Mouse (Mus musculus) cerebellum, adult 2 months (tissue): ENCODE results near the gene Mst1. TPM values are rescaled to one million over a fixed set of nuclear protein-coding genes. Genes with fewer than 3 reads are reported as not detected.

Experiments
- DNase-seq, 2 experiments: peaks; one replicate each; pipeline ENCODE4 v3.0.0; 2021
- H3K27ac ChIP-seq: fragments of 200-500 bp; 2 replicates; pipeline ENCODE4 v1.5.1; 2012; ENCODE audit warnings: low read length, control low read depth, inconsistent platforms; ENCODE audit not compliant: insufficient read depth
- H3K27me3 ChIP-seq: fragments of 200-500 bp; 2 replicates; pipeline ENCODE4 v1.6.1; 2012; ENCODE audit warnings: inconsistent platforms, mild to moderate bottlenecking, low read length, moderate library complexity; ENCODE audit not compliant: control insufficient read depth, insufficient read depth
- H3K4me1 ChIP-seq: fragments of 200-500 bp; 2 replicates; pipeline ENCODE4 v1.6.1; 2011; ENCODE audit warnings: low read length; ENCODE audit not compliant: control insufficient read depth, insufficient read depth
- H3K4me3 ChIP-seq: fragments of 200-500 bp; replicated peaks from 2 replicates; pipeline ENCODE3; 2011; ENCODE audit warnings: mild to moderate bottlenecking, low read depth, low read length, control low read depth; ENCODE audit not compliant: insufficient read depth
- CTCF ChIP-seq: fragments of 200-500 bp; IDR thresholded peaks from 2 replicates; pipeline ENCODE4 v1.5.1; 2011; ENCODE audit warnings: low read depth, mild to moderate bottlenecking, control low read depth, low read length, moderate library complexity, borderline replicate concordance; ENCODE audit not compliant: insufficient read depth
- POLR2A ChIP-seq: fragments of 200-500 bp; IDR thresholded peaks from 2 replicates; pipeline ENCODE4 v1.6.1; 2011; ENCODE audit warnings: low read length, control low read depth, borderline replicate concordance; ENCODE audit not compliant: insufficient read depth
- WGBS: fragments of 180-500 bp; shearing (Covaris S2); methylation state at CpG from one replicate; pipeline ENCODE4 v1.1.7; 2018; 5-methylcytosine and 5-hydroxymethylcytosine counted together
- polyA plus RNA-seq: library from polyadenylated mRNA; depleted of rRNA; stranded (reverse); fragments of >200 nt; gene quantifications from 2 replicates; pipeline ENCODE4 v1.2.3, GENCODE M21; 2012

Gene Mst1
- polyA plus RNA-seq, 1 experiment = 0.13 TPM

DNA sequence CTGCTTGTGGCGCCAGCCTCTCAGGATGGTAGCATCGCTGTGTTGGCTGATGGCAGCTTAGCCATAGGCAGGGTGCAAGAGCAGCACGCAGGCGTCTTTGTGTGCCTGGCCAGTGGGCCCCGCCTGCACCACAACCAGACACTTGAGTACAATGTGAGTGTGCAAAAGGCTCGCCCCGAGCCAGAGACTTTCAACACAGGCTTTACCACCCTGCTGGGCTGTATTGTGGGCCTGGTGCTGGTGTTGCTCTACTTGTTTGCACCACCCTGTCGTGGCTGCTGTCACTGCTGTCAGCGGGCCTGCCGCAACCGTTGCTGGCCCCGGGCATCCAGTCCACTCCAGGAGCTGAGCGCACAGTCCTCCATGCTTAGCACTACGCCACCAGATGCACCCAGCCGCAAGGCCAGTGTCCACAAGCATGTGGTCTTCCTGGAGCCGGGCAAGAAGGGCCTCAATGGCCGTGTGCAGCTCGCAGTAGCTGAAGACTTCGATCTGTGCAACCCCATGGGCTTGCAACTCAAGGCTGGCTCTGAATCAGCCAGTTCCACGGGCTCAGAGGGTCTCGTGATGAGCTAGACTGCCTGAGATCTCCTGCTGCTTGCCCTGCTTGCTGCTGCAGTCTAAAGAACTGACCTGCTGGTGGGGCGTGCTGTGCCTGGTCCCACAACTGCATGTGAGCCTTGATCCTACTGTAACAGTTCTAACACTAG is 25.8 kb upstream of the Mst1 start:
- H3K27ac ChIP-seq = no peak overlapping the region
- no peak overlapping the region for H3K4me3 ChIP-seq
- peak in 1 of 2 experiments; percentile 36 for DNase-seq
- 80% methylated on average over 22 of the region's 22 CpGs for WGBS
- H3K27me3 ChIP-seq = no peaks in the 10 kb centered on the region
- no peak for TF ChIP-seq POLR2A
- no peak for TF ChIP-seq CTCF
- peaks cover 7% of the 10 kb centered on the region; the same call in 1 of the 2 replicates for H3K4me1 ChIP-seq

DNA sequence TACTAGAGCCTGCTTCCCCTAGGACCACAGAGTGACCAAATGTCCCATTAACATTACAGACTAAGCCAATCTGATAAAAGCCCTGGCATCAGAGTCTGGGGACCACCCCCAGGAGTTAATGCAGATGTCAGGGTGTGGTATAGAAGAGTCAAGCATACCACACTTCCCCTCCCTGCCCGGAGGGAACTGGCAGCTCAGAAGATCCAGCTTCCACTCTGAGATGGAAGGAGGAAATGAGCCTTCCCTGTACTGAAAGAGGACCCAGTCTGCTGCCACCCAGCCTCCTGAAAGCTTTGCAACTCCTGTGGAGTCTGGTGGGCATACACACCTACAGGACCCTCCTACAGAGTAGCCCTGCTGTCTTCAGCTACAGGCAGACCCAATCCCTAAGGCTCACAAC is 25.2 kb upstream of the Mst1 start:
- Histone ChIP-seq H3K4me3 (no peak overlapping the region), H3K4me1 (peaks cover 7% of the 10 kb centered on the region; the same call in 1 of the 2 replicates), H3K27me3 (no peaks in the 10 kb centered on the region), H3K27ac (no peak overlapping the region)
- TF ChIP-seq POLR2A (no peak), CTCF (no peak)
- no peak for DNase-seq
- 80% methylated on average over 1 of the region's 1 CpGs for WGBS

DNA sequence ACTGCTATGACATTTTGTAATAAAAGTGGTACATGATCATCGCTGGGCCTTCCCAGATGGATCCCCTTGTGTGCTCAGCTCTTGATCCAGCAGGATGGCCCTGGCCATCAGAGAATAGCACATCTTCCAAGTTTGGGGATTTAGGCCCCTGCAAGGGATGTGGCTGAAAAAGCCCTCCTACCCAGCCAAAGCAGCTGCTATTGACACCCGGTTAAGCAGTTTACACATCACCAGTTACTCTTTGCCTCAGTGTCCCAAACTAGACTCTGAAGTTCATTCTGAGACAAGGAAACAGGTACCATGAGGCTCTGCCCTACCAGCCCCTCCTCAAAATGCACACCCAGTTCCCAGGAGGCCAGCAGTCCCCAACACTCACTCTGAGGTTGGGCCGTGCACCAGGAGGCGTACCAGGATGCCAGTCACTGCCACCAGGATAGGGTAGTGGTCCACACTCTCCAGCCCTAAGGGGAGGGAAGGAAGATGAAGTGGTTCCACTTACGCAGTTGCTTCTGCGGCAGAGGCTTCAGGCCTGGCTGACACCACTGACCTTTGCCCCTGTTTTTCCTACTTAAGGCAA is 24.5 kb upstream of the Mst1 start:
- Histone ChIP-seq H3K27ac (no peak overlapping the region), H3K4me3 (no peak overlapping the region), H3K27me3 (no peaks in the 10 kb centered on the region), H3K4me1 (peaks cover 7% of the 10 kb centered on the region; the same call in 1 of the 2 replicates)
- no peak for DNase-seq
- no peak for TF ChIP-seq CTCF
- TF ChIP-seq POLR2A = no peak
- 84% methylated on average over 6 of the region's 6 CpGs for WGBS

DNA sequence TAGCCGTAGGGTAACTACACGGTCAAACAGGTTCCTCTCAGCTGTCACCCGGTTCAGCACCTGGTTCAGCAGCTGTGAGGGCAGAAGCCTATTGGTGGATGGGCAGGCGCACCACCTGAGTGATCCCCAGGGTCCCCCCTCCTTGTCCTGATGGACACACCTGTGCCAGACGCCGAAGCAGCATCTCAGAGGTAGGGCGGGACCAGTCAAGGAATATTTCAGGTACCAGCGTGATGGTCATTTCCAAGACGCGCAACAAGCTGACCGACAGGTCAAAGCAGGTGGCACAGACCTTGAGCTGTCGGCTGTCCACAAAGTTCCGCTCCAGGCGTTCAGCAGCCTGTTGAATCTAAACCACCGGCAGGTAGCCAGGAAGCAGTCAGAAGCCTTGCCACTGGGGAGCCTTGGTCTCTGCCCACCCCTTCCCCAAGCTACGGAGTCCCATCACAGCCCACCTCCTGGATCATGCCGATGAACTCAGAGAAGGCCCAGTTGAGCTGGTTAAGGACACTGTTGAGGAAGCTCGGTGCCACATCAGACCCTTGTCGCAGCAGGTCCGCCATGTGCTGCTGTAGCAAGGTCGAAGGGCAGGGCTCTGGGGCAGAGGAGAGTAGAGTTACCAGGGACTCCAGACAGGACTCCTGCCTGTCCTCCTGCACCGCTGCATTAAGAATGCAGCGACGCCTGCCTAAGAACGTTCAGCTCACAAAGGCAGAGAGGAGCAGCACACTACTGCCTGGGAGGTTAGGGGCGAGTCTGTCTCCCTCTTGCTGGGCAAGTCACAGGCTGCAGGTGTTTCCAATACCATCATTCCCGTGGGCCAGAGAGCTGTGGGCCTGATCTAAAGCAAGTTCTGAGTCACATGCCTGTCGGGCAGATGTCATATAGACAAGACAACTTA is 23.6 kb upstream of the Mst1 start:
- TF ChIP-seq CTCF = no peak
- TF ChIP-seq POLR2A = no peak
- Histone ChIP-seq H3K4me3 (no peak overlapping the region), H3K4me1 (peaks cover 7% of the 10 kb centered on the region; the same call in 1 of the 2 replicates), H3K27ac (no peak overlapping the region), H3K27me3 (no peaks in the 10 kb centered on the region)
- WGBS = 75% methylated on average over 28 of the region's 28 CpGs
- DNase-seq = peak in 1 of 2 experiments; percentile 18

DNA sequence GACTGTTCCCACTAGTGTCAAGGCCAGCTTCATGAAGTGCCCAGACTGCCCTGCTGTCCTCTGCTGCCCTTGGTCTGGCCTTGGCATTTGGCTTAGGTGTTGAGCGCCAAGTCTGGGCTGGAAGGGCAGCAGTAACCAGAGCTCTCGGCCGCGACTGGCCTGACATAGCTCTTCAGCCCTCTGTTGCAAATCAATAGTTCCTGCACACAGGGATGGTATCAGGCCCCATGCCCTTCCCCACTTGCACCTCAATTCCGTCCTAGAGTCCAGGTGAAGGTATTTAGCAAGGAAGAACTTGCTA is 23.0 kb upstream of the Mst1 start:
- Histone ChIP-seq H3K4me1 (peaks cover 7% of the 10 kb centered on the region; the same call in 1 of the 2 replicates), H3K27me3 (no peaks in the 10 kb centered on the region), H3K4me3 (no peak overlapping the region), H3K27ac (no peak overlapping the region)
- WGBS = 50% methylated on average over 5 of the region's 5 CpGs
- DNase-seq = peak; percentile 20 to 25
- TF ChIP-seq CTCF = no peak
- no peak for TF ChIP-seq POLR2A

DNA sequence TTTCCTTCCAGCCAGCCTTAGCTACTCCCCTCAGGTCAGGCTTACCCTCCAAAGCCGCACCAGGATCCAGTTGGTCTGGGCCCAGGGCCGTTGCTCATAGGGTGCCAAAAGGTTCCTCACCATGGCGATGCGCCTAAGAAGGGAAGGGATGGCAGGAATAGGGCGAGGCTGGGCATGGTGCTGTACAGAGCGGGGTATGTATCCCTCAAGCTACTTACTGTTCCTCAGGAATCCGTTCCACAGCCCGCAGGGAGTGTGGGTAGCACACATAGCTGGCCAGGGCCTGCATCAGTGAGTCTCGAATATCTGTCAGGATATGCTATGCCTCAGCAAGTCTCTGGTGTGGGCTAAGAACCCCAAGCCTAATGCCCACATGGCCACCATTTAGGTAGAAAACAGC is 21.9 kb upstream of the Mst1 start:
- DNase-seq = no peak
- no peak for TF ChIP-seq CTCF
- TF ChIP-seq POLR2A = no peak
- 86% methylated on average over 9 of the region's 9 CpGs for WGBS
- Histone ChIP-seq H3K27me3 (no peaks in the 10 kb centered on the region), H3K27ac (no peak overlapping the region), H3K4me3 (no peak overlapping the region), H3K4me1 (peaks cover 5% of the 10 kb centered on the region; the same call in 1 of the 2 replicates)

DNA sequence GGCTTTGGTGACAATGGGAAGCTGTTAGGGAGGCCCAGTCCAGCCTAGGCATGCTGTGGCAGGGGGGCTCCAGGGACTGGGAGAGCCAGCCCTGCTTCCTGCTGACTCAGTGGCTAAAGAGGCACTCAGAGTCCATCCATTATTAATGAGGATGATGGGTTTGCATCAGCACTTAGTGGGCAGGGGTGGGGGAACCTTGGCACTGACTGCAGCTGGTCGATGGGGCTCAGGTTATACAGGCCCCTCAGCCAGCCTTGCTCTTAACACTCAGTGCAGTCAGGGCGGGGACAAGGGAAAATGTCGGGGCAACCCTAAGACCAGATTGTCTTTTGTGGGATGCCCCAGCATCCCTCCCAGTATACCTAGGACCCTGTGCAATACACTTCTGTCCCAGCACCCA is 18.1 kb upstream of the Mst1 start:
- WGBS = 79% methylated on average over 3 of the region's 3 CpGs
- H3K27ac ChIP-seq = no peak overlapping the region
- DNase-seq = no peak
- H3K27me3 ChIP-seq = no peaks in the 10 kb centered on the region
- no peak overlapping the region for H3K4me3 ChIP-seq
- peaks cover 32% of the 10 kb centered on the region for H3K4me1 ChIP-seq
- TF ChIP-seq POLR2A = no peak
- TF ChIP-seq CTCF = no peak

DNA sequence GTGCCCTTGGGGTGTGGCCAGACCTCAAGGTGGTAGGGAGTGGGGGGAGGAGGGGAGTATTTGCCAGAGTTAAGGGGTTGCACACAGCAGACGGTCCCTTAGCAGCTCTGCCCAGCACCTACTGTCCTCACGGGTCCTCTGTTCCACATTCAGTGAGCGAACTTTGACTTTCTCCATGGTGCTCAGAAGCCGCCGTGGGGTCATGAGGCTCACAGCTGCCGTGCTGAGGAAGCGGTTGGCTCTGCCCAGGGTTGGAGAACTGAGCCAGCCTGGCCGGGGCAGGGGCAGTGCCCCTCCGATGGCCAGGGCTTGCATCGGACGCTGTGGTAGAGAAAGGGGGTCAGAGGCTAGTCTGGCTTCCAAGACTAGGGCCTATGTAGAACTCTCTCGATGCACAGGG is 16.9 kb upstream of the Mst1 start:
- WGBS = 83% methylated on average over 12 of the region's 12 CpGs
- H3K4me1 ChIP-seq = peaks cover 37% of the 10 kb centered on the region
- no peak overlapping the region for H3K27ac ChIP-seq
- no peak overlapping the region for H3K4me3 ChIP-seq
- TF ChIP-seq CTCF = no peak
- no peak for TF ChIP-seq POLR2A
- H3K27me3 ChIP-seq = no peaks in the 10 kb centered on the region
- DNase-seq = no peak
